Mouse (Mus musculus): ENCODE results near the gene Prom1. TPM values are rescaled to one million over a fixed set of nuclear protein-coding genes. Genes with fewer than 3 reads are reported as not detected.

Prom1 gene
- polyA plus RNA-seq, 1 experiment from 2014 or later, result 66.6 TPM

DNA sequence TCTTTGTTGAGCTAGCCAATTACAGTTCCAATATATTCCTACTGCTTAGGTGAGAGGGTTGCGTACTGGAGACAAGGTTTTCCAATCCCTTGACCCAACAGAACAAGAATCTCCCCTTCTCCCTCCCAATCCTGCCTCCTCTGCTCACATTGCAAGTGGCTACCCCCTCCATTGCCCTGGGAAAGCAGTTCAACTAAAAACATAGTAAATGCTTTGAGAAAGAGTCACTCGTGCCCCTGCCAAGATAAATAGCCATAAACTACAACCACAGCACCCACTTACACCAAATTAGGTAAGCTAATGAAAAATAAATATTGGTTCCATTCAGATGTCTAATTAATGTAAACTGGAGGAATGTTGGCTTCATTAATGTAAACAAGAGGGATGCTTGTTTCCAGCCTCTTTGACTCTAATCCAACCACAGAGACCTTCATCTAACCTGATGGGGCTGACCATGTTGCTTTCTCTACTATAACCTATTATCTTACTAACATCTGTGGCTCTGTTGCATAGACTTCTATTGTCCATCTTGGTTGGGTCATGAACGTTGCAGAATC is 141.9 kb downstream of the Prom1 start:
- Histone ChIP-seq H3K4me3 (no peak overlapping the region), H3K27ac (no peak overlapping the region), H3K36me3 (ENCODE audit: poor library complexity, severe bottlenecking) (no peaks in the 10 kb centered on the region), H3K4me1 (no peaks in the 10 kb centered on the region), H3K9ac (no peak overlapping the region), H3K27me3 (no peaks in the 10 kb centered on the region), H3K4me2 (no peak overlapping the region), H3K9me3 (replicated peaks) (no peaks in the 10 kb centered on the region)
- no peak for ATAC-seq
- 86% methylated on average over 3 of the region's 3 CpGs for WGBS

DNA sequence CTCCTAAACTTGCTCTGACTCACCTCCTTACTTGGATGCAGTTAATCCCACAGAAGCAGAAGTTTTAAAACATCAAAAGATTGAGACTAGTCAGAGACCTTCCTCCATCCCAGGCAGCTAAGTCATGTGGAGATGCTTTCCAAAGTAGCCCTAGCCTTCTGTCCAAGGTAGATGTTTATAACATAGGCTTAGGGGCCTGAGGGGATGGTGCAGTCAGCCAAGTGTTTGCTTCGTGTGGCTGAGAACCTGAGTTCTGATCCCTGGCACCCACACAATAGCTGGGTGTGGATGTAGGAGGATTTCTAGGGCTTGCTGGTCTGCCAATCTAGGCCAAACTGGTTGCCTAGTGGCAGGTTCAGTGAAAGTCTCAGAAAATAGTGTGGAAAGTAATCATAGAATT is 148.6 kb downstream of the Prom1 start:
- 63% methylated on average over 1 of the region's 1 CpGs for WGBS
- Histone ChIP-seq H3K9ac (no peak overlapping the region), H3K9me3 (replicated peaks) (no peaks in the 10 kb centered on the region), H3K4me3 (no peak overlapping the region), H3K4me2 (no peak overlapping the region), H3K27ac (no peak overlapping the region), H3K27me3 (peaks cover 3% of the 10 kb centered on the region; the same call in 1 of the 2 replicates), H3K36me3 (ENCODE audit: poor library complexity, severe bottlenecking) (no peaks in the 10 kb centered on the region), H3K4me1 (peaks cover 6% of the 10 kb centered on the region)
- ATAC-seq, result no peak

DNA sequence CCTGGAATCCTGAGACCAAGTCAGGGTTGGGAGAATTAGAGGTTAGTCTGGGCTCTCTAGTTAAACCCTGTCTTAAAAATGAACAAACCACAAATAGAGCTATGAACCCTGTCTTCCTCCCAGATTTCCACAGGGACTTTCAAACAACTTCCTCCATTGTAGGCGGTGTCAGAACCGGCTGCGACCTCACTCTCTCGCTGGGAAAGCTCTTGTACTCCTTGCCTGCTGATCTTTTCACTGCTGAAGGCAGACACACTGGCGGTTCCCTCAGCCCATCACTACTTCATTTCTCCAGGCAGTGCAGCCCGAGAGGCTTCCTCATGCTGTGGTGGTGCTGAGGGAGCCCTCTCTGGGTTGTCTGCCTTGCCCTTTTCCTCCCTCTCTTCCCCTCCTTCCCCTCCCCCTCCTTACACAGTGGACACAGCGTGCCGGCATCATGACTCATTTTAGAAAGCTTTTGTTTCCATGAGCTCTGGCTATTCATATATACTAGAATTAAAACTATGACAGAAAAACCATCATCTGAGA is 153.0 kb downstream of the Prom1 start:
- Histone ChIP-seq H3K4me2 (peak overlapping the region; percentile 73), H3K27me3 (peaks cover 3% of the 10 kb centered on the region; the same call in 1 of the 2 replicates), H3K9ac (no peak overlapping the region), H3K4me1 (peaks cover 16% of the 10 kb centered on the region), H3K4me3 (no peak overlapping the region), H3K9me3 (replicated peaks) (no peaks in the 10 kb centered on the region), H3K36me3 (ENCODE audit: poor library complexity, severe bottlenecking) (no peaks in the 10 kb centered on the region), H3K27ac (no peak overlapping the region)
- WGBS, result 2% methylated on average over 8 of the region's 8 CpGs
- ATAC-seq, result 0 out of 2 replicates have a peak, but pooled peaks have one; percentile 17

DNA sequence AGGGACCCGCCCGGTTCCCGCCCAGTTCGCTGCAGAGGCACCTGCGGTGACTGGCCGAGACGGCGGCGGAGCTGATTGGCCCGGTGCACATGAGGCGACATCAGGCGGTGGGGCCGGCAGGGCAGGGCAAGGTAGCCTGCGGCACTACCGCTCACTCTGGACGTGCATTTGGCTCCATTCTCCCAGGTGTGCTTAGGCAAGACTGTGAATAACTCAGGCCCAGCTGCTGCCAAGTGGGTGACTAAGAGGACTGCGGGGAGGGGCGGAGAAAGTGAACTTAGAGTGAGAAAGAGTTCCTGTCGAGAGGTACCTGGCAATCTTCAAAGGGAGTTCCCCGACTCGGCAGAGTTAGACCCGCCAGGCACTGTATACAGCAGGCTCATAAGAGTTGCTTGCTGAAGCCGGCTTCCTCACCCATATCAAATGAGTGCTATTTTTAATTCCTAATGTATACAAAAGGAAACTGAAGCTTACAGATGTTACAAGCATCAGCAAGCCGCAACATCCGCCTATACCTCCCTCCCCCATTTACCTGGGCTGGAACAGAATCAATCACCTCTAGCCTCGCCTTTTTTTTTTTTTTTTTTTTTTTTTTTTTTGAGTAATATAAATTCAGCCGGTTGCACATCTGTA is 153.6 kb downstream of the Prom1 start:
- no peaks in the 10 kb centered on the region for H3K9me3 ChIP-seq (replicated peaks)
- no peak overlapping the region for H3K27ac ChIP-seq
- H3K4me3 ChIP-seq, result peak overlapping the region; percentile 38
- ATAC-seq, result peak; percentile 87
- peaks cover 3% of the 10 kb centered on the region; the same call in 1 of the 2 replicates for H3K27me3 ChIP-seq
- H3K9ac ChIP-seq, result peak overlapping the region; percentile 43; the same call in 1 of the 2 replicates
- 2% methylated on average over 27 of the region's 27 CpGs for WGBS
- H3K36me3 ChIP-seq (ENCODE audit: poor library complexity, severe bottlenecking), result no peaks in the 10 kb centered on the region
- H3K4me2 ChIP-seq, result peak overlapping the region; percentile 73
- H3K4me1 ChIP-seq, result peaks cover 16% of the 10 kb centered on the region

DNA sequence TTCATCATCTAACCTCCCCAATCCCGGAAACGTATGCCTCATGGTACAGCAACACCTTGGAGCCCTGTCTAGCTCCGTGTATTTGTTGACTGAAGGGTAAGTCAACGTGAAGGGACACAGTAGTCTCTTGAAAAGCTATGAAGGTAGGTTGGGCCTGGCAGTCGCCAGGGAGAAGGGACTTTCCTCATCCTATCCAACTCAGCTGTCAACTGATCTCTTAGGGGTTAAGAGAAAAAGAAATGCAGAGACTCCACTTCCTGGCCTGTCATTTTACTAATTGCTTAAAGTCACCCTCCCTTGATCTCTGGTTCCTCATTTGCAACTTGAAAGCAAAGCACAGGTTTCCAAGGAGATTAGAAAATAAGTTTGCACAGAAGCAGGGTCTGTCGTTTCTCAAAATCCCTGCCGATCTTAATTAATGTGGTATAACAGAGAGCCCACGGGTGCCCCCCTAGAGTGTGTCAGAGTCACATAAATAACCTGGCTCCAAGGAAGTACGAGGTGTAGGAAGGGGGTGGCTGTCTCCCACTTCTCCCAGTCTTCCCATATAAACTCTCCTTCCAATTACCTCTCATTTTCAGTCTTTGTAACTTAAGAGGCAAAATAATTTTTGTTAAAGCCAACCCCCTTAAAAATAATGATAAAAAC is 154.4 kb downstream of the Prom1 start:
- Histone ChIP-seq H3K4me2 (peak overlapping the region; percentile 73), H3K9me3 (replicated peaks) (no peaks in the 10 kb centered on the region), H3K4me3 (no peak overlapping the region), H3K27ac (no peak overlapping the region), H3K4me1 (peaks cover 16% of the 10 kb centered on the region), H3K36me3 (ENCODE audit: poor library complexity, severe bottlenecking) (no peaks in the 10 kb centered on the region), H3K9ac (no peak overlapping the region), H3K27me3 (peaks cover 3% of the 10 kb centered on the region; the same call in 1 of the 2 replicates)
- WGBS, result 29% methylated on average over 9 of the region's 9 CpGs
- no peak for ATAC-seq

Other genes starting within 250 kb of the Prom1 start
- gene Cd38, start 233.5 kb downstream of the Prom1 start, polyA plus RNA-seq (2015; fragmentation: Nextera tagmentation; extraction: Ambion mirVana), result 2.2 and 2.5 TPM in 2 replicates
- 0.59 and 1.00 TPM in 2 replicates for gene Gm7879, start 188.9 kb downstream of the Prom1 start, polyA plus RNA-seq (2015; fragmentation: Nextera tagmentation; extraction: Ambion mirVana)
- gene Fgfbp1, start 120.3 kb downstream of the Prom1 start, polyA plus RNA-seq (2015; fragmentation: Nextera tagmentation; extraction: Ambion mirVana), result 1.3 and 1.4 TPM in 2 replicates
- 23.8 and 25.7 TPM in 2 replicates for gene Tapt1, start 124.6 kb upstream of the Prom1 start, polyA plus RNA-seq (2015; fragmentation: Nextera tagmentation; extraction: Ambion mirVana)

All from forebrain, embryonic 13.5 days (tissue).